Mouse (Mus musculus): ENCODE data around the gene Letmd1.

The Letmd1 gene

GRCm38 (mm10) chr15:100508454-100509167 is 39.8 kb downstream of the Letmd1 start:
- no peak for DNase-seq

- no peak for DNase-seq
Observed at GRCm38 (mm10) chr15:100510072-100510471, 41.2 kb downstream of the Letmd1 start.

- no peak for DNase-seq
Observed at GRCm38 (mm10) chr15:100513387-100513786, 44.6 kb downstream of the Letmd1 start.

- no peak for DNase-seq
Observed at GRCm38 (mm10) chr15:100515121-100515520, 46.3 kb downstream of the Letmd1 start.

- no peak for DNase-seq
Observed at GRCm38 (mm10) chr15:100520306-100520705, 51.5 kb downstream of the Letmd1 start.

GRCm38 (mm10) chr15:100525405-100525804 is 56.6 kb downstream of the Letmd1 start:
- DNase-seq = no peak

- no peak for DNase-seq
Observed at GRCm38 (mm10) chr15:100527900-100528299, 59.1 kb downstream of the Letmd1 start.
